In the genomic region with DNA sequence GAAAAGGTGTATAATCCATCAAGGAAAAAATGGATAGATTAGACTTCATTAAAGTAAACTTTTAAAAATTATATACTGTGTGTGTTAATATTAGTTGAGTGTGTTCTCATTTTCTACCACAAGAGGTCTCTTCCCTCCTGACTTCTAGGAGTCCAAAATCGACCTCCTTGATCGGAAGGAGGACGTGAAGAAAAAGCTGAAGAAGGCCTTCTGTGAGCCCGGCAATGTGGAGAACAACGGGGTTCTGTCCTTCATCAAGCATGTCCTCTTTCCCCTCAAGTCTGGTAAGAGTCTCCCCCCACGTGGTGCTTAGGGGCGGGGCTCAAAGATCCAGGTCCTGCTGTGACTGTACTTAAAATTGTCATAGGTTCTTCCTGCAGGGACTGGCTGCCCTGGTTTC, we compare ENCODE assay signal across 10 mouse cellular contexts. TPM values are rescaled to one million over a fixed set of nuclear protein-coding genes. Genes with fewer than 3 reads are reported as not detected.
A peak's percentile ranks its signal among the peaks of the same experiment; 100 is the strongest.
DNase-seq lines count a peak whose midpoint lies in the region; ATAC-seq and TF ChIP-seq lines count a peak whose summit lies in the region.
"Had no signal": no experiment of that assay in that cellular context is flagged by ENCODE, and none has a peak within 500 bp of the region (broad histone marks: within the 10 kb centered on the region; RNA-seq: fewer than 3 reads in every experiment).

No protein-coding gene starts in this region.

- peaks cover 79% of the 10 kb centered on the region for H3K36me3 ChIP-seq in ES-Bruce4 (ENCODE audit: control insufficient read depth, insufficient read depth, low read length, poor library complexity, severe bottlenecking)

- H3K27me3 ChIP-seq in ES-Bruce4 (ENCODE audit: control insufficient read depth, insufficient read depth, low read length, poor library complexity, severe bottlenecking) = no peaks in the 10 kb centered on the region
- H3K27me3 ChIP-seq: lung, embryonic 15.5 days had no signal

- no peaks in the 10 kb centered on the region for H3K9me3 ChIP-seq in ES-Bruce4 (replicated peaks; ENCODE audit: control insufficient read depth, insufficient read depth, low read length, poor library complexity, severe bottlenecking)
- H3K9me3 ChIP-seq: lung, embryonic 15.5 days had no signal

- peak; percentile 79 for TF ChIP-seq CTCF in layer of hippocampus, adult 2 months (conservative IDR thresholded peaks at IDR 0.05)
- peak; percentile 6 for TF ChIP-seq CTCF in ES-Bruce4 (IDR thresholded peaks at IDR 0.05; ENCODE audit: low read depth, low read length)

- no peaks in the 10 kb centered on the region for H3K4me1 ChIP-seq in ES-Bruce4 (ENCODE audit: control insufficient read depth, insufficient read depth, low read length)
- H3K4me1 ChIP-seq: lung, embryonic 15.5 days had no signal

- peak; percentile 45; the same call in 1 of the 2 replicates for ATAC-seq in megakaryocyte-erythroid progenitor cell, adult 5-6 weeks (replicated peaks; ENCODE audit: low FRiP score, low TSS enrichment, poor library complexity, severe bottlenecking)

- TF ChIP-seq POLR2A in ES-Bruce4 (IDR thresholded peaks at IDR 0.05; ENCODE audit: insufficient read depth, low read length) = no peak

- H3K9ac ChIP-seq in ES-Bruce4 (ENCODE audit: low read depth, poor library complexity, severe bottlenecking) = no peak overlapping the region
- H3K9ac ChIP-seq: lung, embryonic 15.5 days had no signal

- no peak for TF ChIP-seq EP300 in ES-Bruce4 (IDR thresholded peaks at IDR 0.05; ENCODE audit: insufficient read depth, low read depth, low read length)

- H3K27ac ChIP-seq in layer of hippocampus, adult 2 months = no peak overlapping the region
- peak overlapping the region; percentile 46; the same call in 1 of the 2 replicates for H3K27ac ChIP-seq in ES-Bruce4 (ENCODE audit: insufficient read depth, low read length)
- H3K27ac ChIP-seq: lung, embryonic 15.5 days had no signal

- H3K4me3 ChIP-seq in layer of hippocampus, adult 2 months = no peak overlapping the region
- H3K4me3 ChIP-seq in ES-Bruce4 (ENCODE audit: low read depth, low read length) = no peak overlapping the region
- H3K4me3 ChIP-seq: lung, embryonic 15.5 days had no signal

- no peak for DNase-seq in layer of hippocampus, adult 2 months (ENCODE audit: low spot score in 2 of 2)
- DNase-seq in layer of hippocampus, postnatal 14 days (ENCODE audit: low spot score in 2 of 2) = no peak
- DNase-seq in ZHBTc4 (ENCODE audit: low read depth, low spot score) = peak; percentile 70
- DNase-seq in frontal cortex, postnatal 36 days (ENCODE audit: low spot score in 2 of 2) = no peak
- no peak for DNase-seq in layer of hippocampus, adult 9-10 months (ENCODE audit: low spot score)
- DNase-seq: kidney, adult 11 months had no signal

RNA-seq across cellular contexts. Expression of a gene that starts 19.9 kb away (rescaled TPM):
- 10 to 100 TPM; 93.4 to 95.1 TPM for total RNA-seq in layer of hippocampus, adult 2 months (2021)
- 100 to 1,000 TPM in 1 of 2 experiments, 10 to 100 TPM in 1; 96.1 to 101 TPM for total RNA-seq in layer of hippocampus, postnatal 14 days (2021)
- 90.6 and 99.8 TPM in 2 replicates for polyA plus RNA-seq in ES-Bruce4 (2011; ENCODE audit: insufficient read depth, insufficient read length, low read depth, missing spikeins)
- total RNA-seq in megakaryocyte-erythroid progenitor cell, adult 5-6 weeks (2014; fragmentation: Nextera tagmentation) = 54.8 and 56.6 TPM in 2 replicates
- 45.5 and 46.2 TPM in 2 replicates for total RNA-seq in megakaryocyte-erythroid progenitor cell, adult 5-6 weeks (2017)

RNA-seq across cellular contexts. Expression of a gene that starts 20.0 kb away (rescaled TPM):
- total RNA-seq in layer of hippocampus, adult 2 months (2021) = 10 to 100 TPM; 33.6 to 36.0 TPM
- 10 to 100 TPM; 32.3 to 37.9 TPM for total RNA-seq in layer of hippocampus, postnatal 14 days (2021)
- 80.0 and 83.5 TPM in 2 replicates for polyA plus RNA-seq in ES-Bruce4 (2011; ENCODE audit: insufficient read depth, insufficient read length, low read depth, missing spikeins)
- 33.7 and 36.6 TPM in 2 replicates for total RNA-seq in megakaryocyte-erythroid progenitor cell, adult 5-6 weeks (2014; fragmentation: Nextera tagmentation)
- total RNA-seq in megakaryocyte-erythroid progenitor cell, adult 5-6 weeks (2017) = 9.9 and 26.8 TPM in 2 replicates

RNA-seq across cellular contexts. Expression of a gene that starts 51.7 kb away (rescaled TPM):
- 1 to 10 TPM; 6.7 to 7.4 TPM for total RNA-seq in layer of hippocampus, adult 2 months (2021)
- total RNA-seq in layer of hippocampus, postnatal 14 days (2021) = 10 to 100 TPM; 10.7 to 11.7 TPM
- 50.2 and 55.1 TPM in 2 replicates for polyA plus RNA-seq in ES-Bruce4 (2011; ENCODE audit: insufficient read depth, insufficient read length, low read depth, missing spikeins)
- total RNA-seq in megakaryocyte-erythroid progenitor cell, adult 5-6 weeks (2014; fragmentation: Nextera tagmentation) = 0.20 and 0.45 TPM in 2 replicates
- total RNA-seq in megakaryocyte-erythroid progenitor cell, adult 5-6 weeks (2017) = 0.11 TPM in 1 of 2 replicates, not detected in the other
- total RNA-seq: neutrophil, adult 5-6 weeks had no signal

Comparison
In these comparisons a context has a peak if more than half of its experiments do, and no peak if none do; other contexts are left out.
1. RNA of a gene that starts 51.7 kb away (total RNA-seq): 10.7 to 11.7 TPM in layer of hippocampus, postnatal 14 days and 6.7 to 7.4 TPM in layer of hippocampus, adult 2 months; 0.11 to 0.45 TPM in megakaryocyte-erythroid progenitor cell, adult 5-6 weeks; every median in the first group is over 4 times any median in the second.